Mouse (Mus musculus) hindbrain, embryonic 14.5 days (tissue): ENCODE results near the gene Morc4. TPM values are rescaled to one million over a fixed set of nuclear protein-coding genes. Genes with fewer than 3 reads are reported as not detected.

ENCODE experiments used
- ATAC-seq: fragments of 200-750 bp; cut with Nextera tagmentation; 2 replicates; pipeline ENCODE4 v1.8.0; 2017; ENCODE audit warnings: moderate number of reproducible peaks, mild to moderate bottlenecking, moderate TSS enrichment, moderate library complexity; ENCODE audit not compliant: low FRiP score
- DNase-seq: peaks from one replicate; pipeline ENCODE4 v3.0.0-alpha.2; 2015; ENCODE audit warnings: low spot score
- H3K27ac ChIP-seq: fragments of 300-500 bp; sonication (generic); 2 replicates; pipeline ENCODE4 v1.5.1; 2014; ENCODE audit warnings: mild to moderate bottlenecking, moderate library complexity
- H3K27me3 ChIP-seq: fragments of 300-500 bp; sonication (generic); 2 replicates; pipeline ENCODE4 v1.6.1; 2014; ENCODE audit warnings: mild to moderate bottlenecking, low read length, mixed read lengths; ENCODE audit not compliant: control insufficient read depth, insufficient read depth
- H3K36me3 ChIP-seq: fragments of 300-500 bp; sonication (generic); replicated peaks from 2 replicates; pipeline ENCODE4 v1.6.1; 2014; ENCODE audit not compliant: control insufficient read depth, insufficient read depth
- H3K4me1 ChIP-seq: fragments of 300-500 bp; sonication (generic); replicated peaks from 2 replicates; pipeline ENCODE4 v1.6.1; 2014; ENCODE audit warnings: antibody characterized with exemption, low read length, mixed read lengths; ENCODE audit not compliant: control insufficient read depth, insufficient read depth
- H3K4me2 ChIP-seq: fragments of 300-500 bp; sonication (generic); replicated peaks from 2 replicates; pipeline ENCODE4 v1.6.1; 2014; ENCODE audit warnings: mild to moderate bottlenecking, moderate library complexity
- H3K4me3 ChIP-seq: fragments of 300-500 bp; sonication (generic); replicated peaks from 2 replicates; pipeline ENCODE4 v1.5.1; 2014; ENCODE audit warnings: mild to moderate bottlenecking, low read length
- H3K9ac ChIP-seq: fragments of 300-500 bp; sonication (generic); 2 replicates; pipeline ENCODE4 v1.6.1; 2014
- H3K9me3 ChIP-seq: fragments of 300-500 bp; sonication (generic); 2 replicates; pipeline ENCODE4 v1.6.1; 2016; ENCODE audit warnings: low read length; ENCODE audit not compliant: control insufficient read depth
- WGBS: fragments of 180-500 bp; shearing (Covaris S2); extraction: QIAGEN DNeasy Blood & Tissue Kit; methylation state at CpG from one replicate; pipeline ENCODE4 v1.1.7; 2014; 5-methylcytosine and 5-hydroxymethylcytosine counted together
- polyA plus RNA-seq: library from polyadenylated mRNA; unstranded; fragments of >200 nt; fragmentation: Nextera tagmentation; extraction: Ambion mirVana; gene quantifications from 2 replicates; pipeline ENCODE4 v1.2.1, GENCODE M21; 2014

Morc4 gene
- polyA plus RNA-seq, 1 experiment from 2014 or later, result 6.5 TPM

DNA sequence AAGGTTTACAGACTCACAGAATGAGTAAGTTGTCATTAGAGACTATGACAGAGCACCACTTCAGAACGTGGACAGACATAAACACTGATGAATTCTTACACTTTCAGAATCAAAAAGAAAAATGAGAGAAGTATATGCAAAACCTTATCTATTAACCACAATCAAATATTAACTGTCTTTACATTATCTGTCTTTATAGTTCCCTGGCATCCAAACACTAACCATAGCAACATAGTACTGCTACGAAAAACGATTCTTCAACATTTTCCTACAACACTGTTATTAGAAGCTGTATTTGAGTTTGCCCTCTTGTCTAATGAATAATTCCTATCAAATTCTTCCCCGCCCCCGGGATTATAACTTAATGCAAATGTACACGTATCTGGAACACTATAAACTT, 30.4 kb downstream of the Morc4 start:
- Histone ChIP-seq H3K4me3 (no peak overlapping the region), H3K36me3 (no peaks in the 10 kb centered on the region), H3K27me3 (no peaks in the 10 kb centered on the region; the same call in 1 of the 2 replicates), H3K4me1 (no peaks in the 10 kb centered on the region), H3K9ac (no peak overlapping the region), H3K9me3 (no peaks in the 10 kb centered on the region), H3K27ac (no peak overlapping the region), H3K4me2 (no peak overlapping the region)
- no peak for DNase-seq
- ATAC-seq, result no peak
- WGBS, result 84% methylated on average over 6 of the region's 6 CpGs

DNA sequence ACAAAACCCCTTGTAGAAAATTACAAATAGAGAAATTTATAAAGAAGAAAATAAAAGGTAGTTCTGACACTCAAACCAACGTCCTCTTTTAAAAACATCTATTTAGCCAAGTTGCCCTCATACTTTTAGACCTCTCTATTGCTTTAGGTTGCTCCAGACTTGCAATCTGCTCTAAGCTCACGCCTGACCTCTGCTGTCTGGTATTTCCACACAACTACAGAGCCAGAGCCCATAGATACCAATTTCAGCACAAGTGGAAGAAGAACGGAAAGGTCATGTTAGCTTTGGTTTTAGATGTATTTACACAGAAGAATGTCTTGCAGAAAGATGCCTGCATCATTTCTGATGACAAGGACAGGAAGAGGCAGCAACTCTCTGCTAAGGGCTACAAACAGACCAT, 32.4 kb downstream of the Morc4 start:
- ATAC-seq (no peak), DNase-seq (no peak)
- Histone ChIP-seq H3K4me1 (no peaks in the 10 kb centered on the region), H3K36me3 (no peaks in the 10 kb centered on the region; the same call in 1 of the 2 replicates), H3K9me3 (no peaks in the 10 kb centered on the region), H3K4me3 (no peak overlapping the region), H3K4me2 (no peak overlapping the region), H3K27me3 (no peaks in the 10 kb centered on the region; the same call in 1 of the 2 replicates), H3K9ac (no peak overlapping the region), H3K27ac (no peak overlapping the region)
- WGBS, result 47% methylated on average over 3 of the region's 3 CpGs

DNA sequence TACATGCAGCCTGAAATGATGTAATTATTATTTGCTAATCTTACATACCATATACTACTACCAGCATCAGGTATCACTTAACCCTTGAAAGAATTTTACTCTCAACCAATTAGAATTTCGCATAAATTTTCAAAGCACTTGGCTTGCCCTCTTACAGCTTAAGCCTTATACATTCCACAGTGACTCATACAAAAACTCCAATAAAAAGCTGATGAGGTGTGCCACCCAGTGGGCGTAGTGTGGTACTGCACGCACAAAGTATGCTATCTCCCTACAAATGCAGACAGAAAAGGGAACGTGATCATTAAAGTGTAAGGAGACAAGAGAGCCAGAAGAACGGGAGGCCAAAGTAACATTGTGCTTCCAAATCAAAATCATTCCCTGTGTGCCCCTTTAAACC, 39.0 kb downstream of the Morc4 start:
- H3K27me3 ChIP-seq, result no peaks in the 10 kb centered on the region
- no peak overlapping the region for H3K4me2 ChIP-seq
- peak; percentile 77 for DNase-seq
- H3K36me3 ChIP-seq, result no peaks in the 10 kb centered on the region; the same call in 1 of the 2 replicates
- no peak overlapping the region for H3K27ac ChIP-seq
- ATAC-seq, result no peak
- H3K4me1 ChIP-seq, result no peaks in the 10 kb centered on the region
- no peak overlapping the region for H3K9ac ChIP-seq
- WGBS, result 18% methylated on average over 5 of the region's 5 CpGs
- no peaks in the 10 kb centered on the region for H3K9me3 ChIP-seq
- H3K4me3 ChIP-seq, result no peak overlapping the region

DNA sequence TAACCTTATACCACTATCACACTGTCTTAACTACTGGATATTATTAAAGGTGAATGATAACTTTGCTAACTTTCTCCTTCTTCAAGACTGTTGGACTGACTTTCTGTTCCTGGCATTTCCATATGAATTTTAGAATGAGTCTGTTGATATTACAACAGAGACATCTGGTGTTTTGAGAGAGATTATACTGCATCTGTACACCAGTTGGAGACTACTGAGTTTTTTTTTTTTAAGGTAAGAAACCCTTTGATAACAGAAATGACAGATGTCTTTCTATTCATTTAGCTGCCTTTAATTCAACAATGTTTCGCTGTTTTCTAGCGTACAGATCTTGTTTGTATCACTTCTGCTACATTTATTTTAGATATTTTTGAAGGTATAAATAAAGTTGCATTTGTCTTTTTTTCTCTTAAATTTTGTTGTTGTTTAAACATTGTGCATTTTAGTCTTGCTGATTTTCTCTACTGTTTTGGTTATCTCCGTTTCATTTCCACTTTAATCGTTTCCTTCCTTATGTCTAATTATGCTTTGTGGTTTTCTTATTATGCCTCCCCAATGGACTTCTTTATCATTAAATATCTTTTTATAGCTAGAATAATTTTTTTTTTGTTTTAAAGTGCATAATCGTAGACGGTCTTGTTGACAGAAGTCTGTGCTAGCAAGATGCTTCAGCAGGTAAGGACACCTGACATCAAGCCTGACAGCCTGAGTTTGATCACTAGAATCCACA, 42.9 kb downstream of the Morc4 start:
- Histone ChIP-seq H3K9ac (no peak overlapping the region), H3K27ac (no peak overlapping the region), H3K27me3 (no peaks in the 10 kb centered on the region; the same call in 1 of the 2 replicates), H3K36me3 (no peaks in the 10 kb centered on the region; the same call in 1 of the 2 replicates), H3K9me3 (no peaks in the 10 kb centered on the region), H3K4me2 (no peak overlapping the region), H3K4me1 (no peaks in the 10 kb centered on the region), H3K4me3 (no peak overlapping the region)
- no peak for DNase-seq
- ATAC-seq, result no peak
- WGBS, result 88% methylated on average over 6 of the region's 6 CpGs

DNA sequence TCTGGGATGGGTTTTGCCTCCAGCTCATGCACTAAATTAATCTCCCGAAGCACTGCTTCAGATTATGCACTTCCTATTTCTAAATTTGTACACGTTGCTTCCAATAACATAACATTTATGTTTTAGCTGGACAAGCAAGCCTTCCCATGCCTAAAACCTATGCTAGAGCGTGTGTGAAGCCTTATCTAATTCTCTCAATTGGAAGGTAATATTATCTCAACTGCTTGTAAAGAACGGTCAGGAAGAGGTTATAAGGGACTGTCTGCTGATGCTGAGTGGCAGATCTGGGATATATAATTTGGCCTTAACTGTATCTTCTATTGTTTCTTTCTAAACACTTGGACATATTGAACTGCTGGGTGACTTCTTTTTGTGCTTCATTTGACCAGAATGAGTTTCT, 44.6 kb downstream of the Morc4 start:
- no peaks in the 10 kb centered on the region for H3K4me1 ChIP-seq

DNA sequence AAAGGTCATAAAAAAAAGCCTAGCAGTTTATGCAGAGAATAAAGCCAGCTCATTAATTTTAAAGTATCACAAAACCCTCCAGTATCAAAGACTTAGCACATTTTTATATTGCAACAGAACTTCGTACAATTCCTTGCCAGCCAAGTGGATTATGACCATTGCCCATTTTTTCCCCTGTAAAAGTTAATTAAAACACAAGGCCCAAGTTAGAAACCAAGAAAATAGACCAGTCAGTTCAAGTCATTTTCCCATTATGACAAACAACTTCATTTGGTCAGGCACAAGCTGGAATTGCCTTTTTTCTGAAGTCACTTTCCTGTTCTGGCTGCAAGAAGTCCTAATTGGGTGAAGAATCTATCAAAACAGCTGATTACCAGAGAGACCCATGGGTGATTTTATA, 46.1 kb downstream of the Morc4 start:
- 94% methylated on average over 1 of the region's 1 CpGs for WGBS
- H3K4me1 ChIP-seq, result no peaks in the 10 kb centered on the region

More for the DNA sequence above, 44.6 kb downstream of the Morc4 start:
- no peak for ATAC-seq
- no peak for DNase-seq
- Histone ChIP-seq H3K27me3 (no peaks in the 10 kb centered on the region; the same call in 1 of the 2 replicates), H3K36me3 (no peaks in the 10 kb centered on the region; the same call in 1 of the 2 replicates), H3K27ac (no peak overlapping the region), H3K9ac (no peak overlapping the region), H3K4me3 (no peak overlapping the region), H3K4me2 (no peak overlapping the region), H3K9me3 (no peaks in the 10 kb centered on the region)
- 84% methylated on average over 4 of the region's 4 CpGs for WGBS

DNA sequence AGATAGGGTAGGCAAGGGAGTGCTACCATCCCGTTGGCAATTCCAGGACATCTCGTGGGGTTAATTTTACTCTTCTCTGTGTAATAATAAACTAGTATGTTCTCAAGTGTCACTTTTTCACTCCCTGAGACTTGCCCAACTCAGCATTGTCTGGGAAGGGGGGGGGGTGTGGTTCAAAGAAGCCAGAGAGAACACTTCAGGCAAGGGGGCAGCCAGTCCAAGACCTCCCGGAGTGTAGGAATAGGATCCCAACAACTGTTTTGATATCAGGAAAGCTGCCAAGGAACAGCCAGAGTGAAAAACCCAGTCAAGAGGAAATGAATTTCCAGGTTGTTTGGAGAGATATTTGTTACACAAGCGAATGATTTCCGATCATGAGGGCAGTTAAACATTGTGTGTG, 56.3 kb downstream of the Morc4 start:
- Histone ChIP-seq H3K4me2 (no peak overlapping the region), H3K36me3 (no peaks in the 10 kb centered on the region), H3K9me3 (no peaks in the 10 kb centered on the region), H3K4me3 (no peak overlapping the region), H3K4me1 (no peaks in the 10 kb centered on the region), H3K27ac (no peak overlapping the region), H3K27me3 (peaks cover 14% of the 10 kb centered on the region; the same call in 1 of the 2 replicates), H3K9ac (no peak overlapping the region)
- 90% methylated on average over 5 of the region's 5 CpGs for WGBS
- DNase-seq (no peak), ATAC-seq (no peak)

More for the DNA sequence above, 46.1 kb downstream of the Morc4 start:
- Histone ChIP-seq H3K9ac (no peak overlapping the region), H3K27ac (no peak overlapping the region), H3K4me3 (no peak overlapping the region), H3K9me3 (no peaks in the 10 kb centered on the region), H3K4me2 (no peak overlapping the region), H3K27me3 (no peaks in the 10 kb centered on the region; the same call in 1 of the 2 replicates), H3K36me3 (no peaks in the 10 kb centered on the region)
- no peak for DNase-seq
- ATAC-seq, result no peak

DNA sequence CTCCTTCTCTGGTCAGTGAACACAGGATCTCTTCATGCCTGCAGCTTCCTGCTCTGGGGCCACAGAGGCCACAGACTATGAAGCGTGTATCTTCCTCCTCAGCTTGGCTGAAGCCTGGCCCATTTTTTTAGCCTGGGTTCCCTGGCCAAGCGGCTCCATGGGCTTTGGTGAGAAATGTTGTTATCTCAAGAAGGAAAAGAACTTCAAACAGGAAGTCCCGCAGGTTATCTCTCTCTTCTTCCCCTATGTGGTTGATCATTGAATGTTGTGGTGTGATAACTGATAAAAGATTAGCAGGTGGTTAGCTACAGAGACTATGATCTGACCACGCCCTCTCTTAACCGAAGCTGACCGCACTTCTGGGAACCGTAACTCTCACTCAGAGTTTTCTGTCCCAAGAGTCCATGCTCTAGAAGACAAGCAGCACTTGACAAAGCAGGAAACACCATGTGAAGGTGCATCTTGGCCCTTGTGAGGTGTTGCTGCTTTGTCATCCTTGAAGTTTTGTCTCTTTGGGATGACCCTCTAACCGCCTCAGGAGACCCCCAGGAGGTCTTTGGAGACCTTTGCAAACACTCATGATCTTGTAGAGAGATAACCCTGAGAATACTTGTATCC, 57.4 kb downstream of the Morc4 start:
- no peak overlapping the region for H3K4me2 ChIP-seq
- no peak for DNase-seq
- H3K36me3 ChIP-seq, result no peaks in the 10 kb centered on the region
- H3K4me3 ChIP-seq, result no peak overlapping the region
- H3K9ac ChIP-seq, result no peak overlapping the region
- WGBS, result 95% methylated on average over 8 of the region's 8 CpGs
- H3K27ac ChIP-seq, result no peak overlapping the region
- no peaks in the 10 kb centered on the region for H3K4me1 ChIP-seq
- no peaks in the 10 kb centered on the region for H3K9me3 ChIP-seq
- H3K27me3 ChIP-seq, result peaks cover 17% of the 10 kb centered on the region; the same call in 1 of the 2 replicates
- no peak for ATAC-seq

DNA sequence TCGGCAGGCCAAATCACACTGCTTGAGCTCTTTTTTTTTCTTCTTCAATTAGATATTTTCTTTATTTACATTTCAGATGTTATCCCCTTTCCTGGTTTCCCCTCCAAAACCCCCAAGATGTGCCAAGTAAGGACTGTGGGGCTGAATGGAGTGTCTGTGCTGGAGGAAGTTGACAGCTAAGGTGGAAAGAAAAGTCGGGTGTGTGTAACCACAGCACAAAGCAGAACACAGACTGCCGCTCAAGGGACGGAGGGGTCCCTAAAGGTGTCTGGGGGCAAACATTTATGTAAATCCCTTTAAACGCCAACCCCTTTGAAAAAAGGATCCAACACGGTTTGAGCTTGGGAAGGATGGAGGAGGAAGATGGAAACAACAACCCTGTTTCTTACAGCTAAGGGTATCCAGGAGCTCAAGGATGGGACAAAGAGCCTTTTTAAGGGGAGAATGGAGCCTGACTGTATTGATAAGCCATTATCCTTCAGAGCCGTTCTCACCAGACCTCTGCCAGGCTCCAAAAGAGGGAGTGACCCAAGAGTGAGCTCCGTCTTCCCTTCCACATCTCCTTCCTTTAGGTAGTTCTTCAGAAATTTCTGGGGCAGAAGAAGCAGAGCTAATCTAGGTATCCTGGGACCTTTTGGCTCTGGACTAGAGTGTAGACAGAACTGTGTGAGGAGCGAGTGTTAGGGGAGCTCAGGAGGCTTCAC, 58.0 kb downstream of the Morc4 start:
- ATAC-seq (no peak), DNase-seq (no peak)
- H3K4me1 ChIP-seq, result no peaks in the 10 kb centered on the region
- peaks cover 17% of the 10 kb centered on the region; the same call in 1 of the 2 replicates for H3K27me3 ChIP-seq
- H3K9me3 ChIP-seq, result no peaks in the 10 kb centered on the region
- WGBS, result 66% methylated on average over 9 of the region's 9 CpGs
- no peak overlapping the region for H3K9ac ChIP-seq
- no peak overlapping the region for H3K27ac ChIP-seq
- no peaks in the 10 kb centered on the region for H3K36me3 ChIP-seq
- H3K4me3 ChIP-seq, result no peak overlapping the region
- H3K4me2 ChIP-seq, result no peak overlapping the region
